Mouse (Mus musculus): ENCODE results near the gene Dab2ip. TPM values are rescaled to one million over a fixed set of nuclear protein-coding genes. Genes with fewer than 3 reads are reported as not detected.
A peak's percentile ranks its signal among the peaks of the same experiment; 100 is the strongest.

Dab2ip gene
- polyA plus RNA-seq, 1 experiment from 2014 or later, result 44.8 TPM

GRCm38 (mm10) chr2:35582341-35582941 lies 24.4 kb downstream of the Dab2ip start:
- peak; percentile 61 for ATAC-seq (ENCODE audit: insufficient number of reproducible peaks, insufficient read depth, low FRiP score, low read depth)
- peak overlapping the region; percentile 89 for H3K4me2 ChIP-seq (replicated peaks; ENCODE audit: low read depth, low read length)
- no peaks in the 10 kb centered on the region for H3K36me3 ChIP-seq (ENCODE audit: control insufficient read depth, insufficient read depth, low read length)
- H3K9me3 ChIP-seq (ENCODE audit: control insufficient read depth, low read depth, low read length), result no peaks in the 10 kb centered on the region
- H3K27me3 ChIP-seq (ENCODE audit: control insufficient read depth, insufficient read depth, low read length), result no peaks in the 10 kb centered on the region
- WGBS, result under 1% methylated on average over 40 of the region's 46 CpGs
- H3K4me1 ChIP-seq (ENCODE audit: control insufficient read depth, insufficient read depth, low read length), result peaks cover 15% of the 10 kb centered on the region; the same call in 1 of the 2 replicates
- peak overlapping the region; percentile 39 for H3K4me3 ChIP-seq (ENCODE audit: low read depth, low read length)
- H3K9ac ChIP-seq (replicated peaks; ENCODE audit: low read depth, low read length), result peak overlapping the region; percentile 67; the same call in 1 of the 2 replicates
- peak overlapping the region; percentile 95; the same call in 1 of the 2 replicates for H3K27ac ChIP-seq (ENCODE audit: low read length)

GRCm38 (mm10) chr2:35583406-35583805 lies 25.3 kb downstream of the Dab2ip start:
- H3K27ac ChIP-seq (ENCODE audit: low read length), result no peak overlapping the region
- no peaks in the 10 kb centered on the region for H3K27me3 ChIP-seq (ENCODE audit: control insufficient read depth, insufficient read depth, low read length)
- H3K4me1 ChIP-seq (ENCODE audit: control insufficient read depth, insufficient read depth, low read length), result peaks cover 20% of the 10 kb centered on the region
- WGBS, result 53% methylated on average over 5 of the region's 5 CpGs
- no peaks in the 10 kb centered on the region for H3K36me3 ChIP-seq (ENCODE audit: control insufficient read depth, insufficient read depth, low read length)
- H3K4me3 ChIP-seq (ENCODE audit: low read depth, low read length), result peak overlapping the region; percentile 39; the same call in 1 of the 2 replicates
- H3K9me3 ChIP-seq (ENCODE audit: control insufficient read depth, low read depth, low read length), result no peaks in the 10 kb centered on the region
- no peak for ATAC-seq (ENCODE audit: insufficient number of reproducible peaks, insufficient read depth, low FRiP score, low read depth)
- peak overlapping the region; percentile 89 for H3K4me2 ChIP-seq (replicated peaks; ENCODE audit: low read depth, low read length)
- H3K9ac ChIP-seq (replicated peaks; ENCODE audit: low read depth, low read length), result no peak overlapping the region

GRCm38 (mm10) chr2:35584011-35584410 lies 25.9 kb downstream of the Dab2ip start:
- Histone ChIP-seq H3K4me1 (ENCODE audit: control insufficient read depth, insufficient read depth, low read length) (peaks cover 25% of the 10 kb centered on the region), H3K27me3 (ENCODE audit: control insufficient read depth, insufficient read depth, low read length) (no peaks in the 10 kb centered on the region), H3K36me3 (ENCODE audit: control insufficient read depth, insufficient read depth, low read length) (no peaks in the 10 kb centered on the region), H3K4me2 (replicated peaks; ENCODE audit: low read depth, low read length) (no peak overlapping the region), H3K4me3 (ENCODE audit: low read depth, low read length) (no peak overlapping the region), H3K9ac (replicated peaks; ENCODE audit: low read depth, low read length) (no peak overlapping the region), H3K27ac (ENCODE audit: low read length) (no peak overlapping the region), H3K9me3 (ENCODE audit: control insufficient read depth, low read depth, low read length) (no peaks in the 10 kb centered on the region)
- WGBS, result 99% methylated on average over 3 of the region's 3 CpGs
- ATAC-seq (ENCODE audit: insufficient number of reproducible peaks, insufficient read depth, low FRiP score, low read depth), result no peak

- 34% methylated on average over 9 of the region's 9 CpGs for WGBS
- Histone ChIP-seq H3K27me3 (ENCODE audit: control insufficient read depth, insufficient read depth, low read length) (no peaks in the 10 kb centered on the region), H3K4me3 (ENCODE audit: low read depth, low read length) (no peak overlapping the region), H3K27ac (ENCODE audit: low read length) (no peak overlapping the region), H3K4me1 (ENCODE audit: control insufficient read depth, insufficient read depth, low read length) (peaks cover 17% of the 10 kb centered on the region), H3K36me3 (ENCODE audit: control insufficient read depth, insufficient read depth, low read length) (no peaks in the 10 kb centered on the region), H3K9me3 (ENCODE audit: control insufficient read depth, low read depth, low read length) (no peaks in the 10 kb centered on the region), H3K4me2 (replicated peaks; ENCODE audit: low read depth, low read length) (no peak overlapping the region), H3K9ac (replicated peaks; ENCODE audit: low read depth, low read length) (no peak overlapping the region)
- no peak for ATAC-seq (ENCODE audit: insufficient number of reproducible peaks, insufficient read depth, low FRiP score, low read depth)
Measured at GRCm38 (mm10) chr2:35588368-35588767, 30.3 kb downstream of the Dab2ip start.

GRCm38 (mm10) chr2:35589385-35589784 lies 31.3 kb downstream of the Dab2ip start:
- ATAC-seq (ENCODE audit: insufficient number of reproducible peaks, insufficient read depth, low FRiP score, low read depth), result no peak
- Histone ChIP-seq H3K4me1 (ENCODE audit: control insufficient read depth, insufficient read depth, low read length) (peaks cover 17% of the 10 kb centered on the region), H3K9me3 (ENCODE audit: control insufficient read depth, low read depth, low read length) (no peaks in the 10 kb centered on the region), H3K4me2 (replicated peaks; ENCODE audit: low read depth, low read length) (no peak overlapping the region), H3K9ac (replicated peaks; ENCODE audit: low read depth, low read length) (no peak overlapping the region), H3K36me3 (ENCODE audit: control insufficient read depth, insufficient read depth, low read length) (no peaks in the 10 kb centered on the region), H3K4me3 (ENCODE audit: low read depth, low read length) (no peak overlapping the region), H3K27me3 (ENCODE audit: control insufficient read depth, insufficient read depth, low read length) (no peaks in the 10 kb centered on the region), H3K27ac (ENCODE audit: low read length) (no peak overlapping the region)
- 74% methylated on average over 10 of the region's 10 CpGs for WGBS

GRCm38 (mm10) chr2:35589800-35590199 lies 31.7 kb downstream of the Dab2ip start:
- no peak overlapping the region for H3K27ac ChIP-seq (ENCODE audit: low read length)
- H3K36me3 ChIP-seq (ENCODE audit: control insufficient read depth, insufficient read depth, low read length), result no peaks in the 10 kb centered on the region
- H3K4me1 ChIP-seq (ENCODE audit: control insufficient read depth, insufficient read depth, low read length), result peaks cover 17% of the 10 kb centered on the region
- H3K4me3 ChIP-seq (ENCODE audit: low read depth, low read length), result no peak overlapping the region
- H3K9me3 ChIP-seq (ENCODE audit: control insufficient read depth, low read depth, low read length), result no peaks in the 10 kb centered on the region
- no peaks in the 10 kb centered on the region for H3K27me3 ChIP-seq (ENCODE audit: control insufficient read depth, insufficient read depth, low read length)
- no peak overlapping the region for H3K4me2 ChIP-seq (replicated peaks; ENCODE audit: low read depth, low read length)
- WGBS, result 79% methylated on average over 4 of the region's 4 CpGs
- ATAC-seq (ENCODE audit: insufficient number of reproducible peaks, insufficient read depth, low FRiP score, low read depth), result no peak
- H3K9ac ChIP-seq (replicated peaks; ENCODE audit: low read depth, low read length), result no peak overlapping the region

- H3K27ac ChIP-seq (ENCODE audit: low read length), result no peak overlapping the region
- WGBS, result 74% methylated on average over 14 of the region's 14 CpGs
- peaks cover 14% of the 10 kb centered on the region for H3K4me1 ChIP-seq (ENCODE audit: control insufficient read depth, insufficient read depth, low read length)
Measured at GRCm38 (mm10) chr2:35591961-35592724, 34.1 kb downstream of the Dab2ip start.

GRCm38 (mm10) chr2:35592725-35593392 lies 34.8 kb downstream of the Dab2ip start:
- Histone ChIP-seq H3K9me3 (ENCODE audit: control insufficient read depth, low read depth, low read length) (no peaks in the 10 kb centered on the region), H3K36me3 (ENCODE audit: control insufficient read depth, insufficient read depth, low read length) (no peaks in the 10 kb centered on the region), H3K27me3 (ENCODE audit: control insufficient read depth, insufficient read depth, low read length) (no peaks in the 10 kb centered on the region), H3K4me3 (ENCODE audit: low read depth, low read length) (no peak overlapping the region), H3K27ac (ENCODE audit: low read length) (no peak overlapping the region), H3K4me2 (replicated peaks; ENCODE audit: low read depth, low read length) (no peak overlapping the region), H3K9ac (replicated peaks; ENCODE audit: low read depth, low read length) (no peak overlapping the region), H3K4me1 (ENCODE audit: control insufficient read depth, insufficient read depth, low read length) (peaks cover 21% of the 10 kb centered on the region)
- no peak for ATAC-seq (ENCODE audit: insufficient number of reproducible peaks, insufficient read depth, low FRiP score, low read depth)
- 78% methylated on average over 9 of the region's 9 CpGs for WGBS

More at GRCm38 (mm10) chr2:35591961-35592724, 34.1 kb downstream of the Dab2ip start:
- Histone ChIP-seq H3K9ac (replicated peaks; ENCODE audit: low read depth, low read length) (no peak overlapping the region), H3K4me3 (ENCODE audit: low read depth, low read length) (no peak overlapping the region), H3K9me3 (ENCODE audit: control insufficient read depth, low read depth, low read length) (no peaks in the 10 kb centered on the region), H3K36me3 (ENCODE audit: control insufficient read depth, insufficient read depth, low read length) (no peaks in the 10 kb centered on the region), H3K27me3 (ENCODE audit: control insufficient read depth, insufficient read depth, low read length) (no peaks in the 10 kb centered on the region), H3K4me2 (replicated peaks; ENCODE audit: low read depth, low read length) (no peak overlapping the region)
- ATAC-seq (ENCODE audit: insufficient number of reproducible peaks, insufficient read depth, low FRiP score, low read depth), result no peak

Data from stomach, embryonic 14.5 days (tissue).